Mouse (Mus musculus) C3H10T1/2 (cell line): ENCODE results near the gene Sema3b. TPM values are rescaled to one million over a fixed set of nuclear protein-coding genes. Genes with fewer than 3 reads are reported as not detected.

ENCODE experiments used
- polyA plus RNA-seq, 2 experiments: library from polyadenylated mRNA; unstranded; fragments of >200 nt; fragmentation: generic; extraction: Trizol; gene quantifications; one replicate each; pipeline ENCODE4 v1.2.1; 2012; ENCODE audit warnings: missing spikeins in 2 of 2

The Sema3b gene
- polyA plus RNA-seq: 10 to 100 TPM in 1 of 2 experiments, under 1 TPM in 1; 0.61 to 22.1 TPM

DNA sequence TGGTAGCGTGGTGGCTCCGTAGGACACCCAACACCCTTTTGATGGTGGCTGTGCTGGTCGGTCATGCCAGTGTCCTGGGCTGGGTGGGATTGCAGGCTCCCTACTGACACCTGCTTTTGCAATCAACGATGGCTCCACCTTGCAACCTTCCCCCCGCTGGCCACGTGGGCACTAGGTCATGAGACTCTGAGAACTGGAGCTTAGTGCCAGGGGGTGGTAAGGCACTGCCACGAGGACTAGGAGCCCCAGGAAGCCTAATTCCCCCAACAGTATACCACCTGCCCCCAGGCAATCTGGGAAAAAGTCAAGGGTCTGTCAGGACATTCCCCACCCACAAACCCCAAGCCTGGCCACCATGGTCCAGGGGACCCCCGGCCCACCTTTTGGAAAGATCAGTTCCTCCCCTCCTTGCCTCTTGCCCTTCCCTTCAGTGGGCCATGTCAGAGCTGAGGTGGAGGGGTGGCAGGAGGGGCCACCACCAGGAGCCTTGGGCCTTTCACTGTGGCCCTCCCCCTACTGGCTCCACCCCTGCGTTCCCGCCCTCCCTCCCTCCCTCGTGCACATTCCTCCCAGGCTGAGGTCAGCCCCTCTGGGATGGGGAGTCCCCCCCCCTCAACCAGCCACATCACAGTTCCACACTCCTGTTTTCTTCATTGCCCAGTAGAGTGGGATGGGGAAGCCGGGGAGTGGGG, at the start of gene Sema3b:
TSS of gene Sema3b (minus strand) at position 489 of the 692 bp plus-strand sequence.

DNA sequence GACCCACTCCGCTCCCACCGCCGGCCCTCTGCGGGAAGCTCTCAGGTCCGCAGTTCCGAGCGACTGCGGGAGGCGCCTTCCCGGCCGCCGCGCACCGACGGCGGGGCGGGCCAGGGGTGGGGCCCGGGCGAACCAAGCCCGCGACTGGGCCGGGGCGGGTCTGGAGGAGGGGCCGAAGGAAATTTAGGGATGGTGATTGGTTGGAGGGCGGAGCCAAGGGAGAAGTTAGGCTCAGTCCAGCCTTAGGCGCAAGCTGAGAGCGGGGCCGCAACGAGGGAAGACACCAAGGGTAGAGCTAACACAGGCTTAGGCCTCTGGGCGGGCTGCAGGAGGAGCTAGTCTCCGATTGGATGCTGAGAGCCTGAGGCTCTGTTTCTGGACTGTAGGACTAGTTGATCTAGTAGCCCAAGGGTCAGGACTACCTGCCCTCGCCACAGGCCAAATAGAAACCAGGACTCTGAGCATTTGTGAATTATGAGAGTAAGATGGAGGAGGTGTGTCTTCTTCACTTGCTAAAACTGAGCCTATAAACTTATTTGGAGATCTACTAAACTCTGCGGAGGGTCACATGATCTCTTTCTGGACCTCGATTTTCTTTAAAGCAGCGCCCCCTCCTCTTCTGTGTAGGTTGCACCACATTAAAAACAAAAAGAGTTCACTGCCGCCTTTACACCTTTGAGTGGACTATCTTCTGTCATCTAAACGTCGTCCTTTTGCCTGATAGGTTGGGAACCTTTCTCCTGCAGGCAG, 26.4 kb upstream of the Sema3b start, which contains the start of gene Gnai2:
TSS of gene Gnai2 (minus strand) at position 89 of the 750 bp plus-strand sequence.

DNA sequence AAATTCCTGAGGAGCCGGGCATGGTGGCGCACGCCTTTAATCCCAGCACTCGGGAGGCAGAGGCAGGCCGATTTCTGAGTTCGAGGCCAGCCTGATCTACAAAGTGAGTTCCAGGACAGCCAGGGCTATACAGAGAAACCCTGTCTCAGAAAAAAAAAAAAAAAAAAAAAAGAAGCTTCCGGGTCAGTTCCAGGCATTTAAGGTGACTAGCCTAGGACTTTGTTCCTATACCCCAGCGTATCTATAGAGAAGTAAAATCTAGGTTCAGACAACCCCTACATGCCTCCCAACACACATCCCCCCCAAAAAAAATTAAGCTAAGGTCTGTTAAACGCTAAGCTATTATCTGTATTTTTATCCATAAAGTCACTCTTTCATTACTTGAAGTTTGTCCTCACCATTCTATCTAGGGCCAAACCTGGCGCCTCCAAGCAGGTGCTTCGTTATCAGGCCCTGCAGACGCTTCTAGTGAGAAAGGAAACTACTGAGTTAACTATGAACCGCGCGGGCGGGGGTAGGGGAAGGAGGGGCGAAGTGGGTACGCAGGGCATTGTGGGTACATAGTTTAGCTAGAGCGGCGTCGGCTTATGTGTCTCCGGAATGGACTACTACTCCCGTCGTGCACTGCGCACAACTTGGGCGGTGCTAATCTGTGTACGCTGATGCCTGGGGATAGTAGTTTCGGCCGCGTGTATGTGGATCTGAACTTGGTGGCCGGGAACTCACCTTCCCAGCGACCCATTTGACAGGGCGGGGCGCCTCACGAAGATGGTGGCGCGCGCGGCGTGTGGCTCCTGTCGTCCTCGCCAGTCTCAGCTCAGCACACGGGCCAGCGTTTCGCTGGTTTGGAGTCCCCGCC, 21.8 kb downstream of the Sema3b start, which contains the start of gene Ifrd2:
TSS of gene Ifrd2 (plus strand) at position 669 of the 859 bp plus-strand sequence.

GRCm38 (mm10) chr9:107580501-107581317, 28.3 kb downstream of the Sema3b start, which contains the start of gene Hyal3:
Gene Hyal3 (plus strand): TSS chr9:107580818.

DNA sequence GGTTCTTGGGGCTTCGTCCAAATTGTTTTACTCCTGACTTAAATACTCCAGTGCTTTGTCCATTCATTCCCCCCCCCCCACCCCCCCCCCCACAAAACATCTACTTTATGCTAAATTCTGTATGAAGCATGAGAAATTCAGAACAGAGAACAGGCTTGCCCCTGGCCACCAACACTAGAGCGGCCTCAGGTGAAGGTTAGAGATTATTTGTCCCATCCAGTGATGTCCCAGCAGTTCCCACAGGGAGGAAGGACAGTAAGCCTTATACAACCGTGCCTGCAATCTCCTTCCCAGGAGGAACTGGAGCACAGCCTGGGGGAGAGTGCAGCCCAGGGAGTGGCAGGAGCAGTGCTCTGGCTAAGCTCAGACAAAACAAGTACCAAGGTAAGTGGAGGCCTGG, 30.4 kb downstream of the Sema3b start, which contains the start of gene Naa80:
TSS of gene Naa80 (plus strand) at position 301 of the 400 bp plus-strand sequence.

GRCm38 (mm10) chr9:107576357-107577107, 32.5 kb downstream of the Sema3b start, which contains the start of gene Hyal1:
Gene Hyal1 (plus strand): TSS chr9:107576927.

GRCm38 (mm10) chr9:107567702-107568319, 41.2 kb downstream of the Sema3b start, which contains the start of gene Hyal2:
Gene Hyal2 (plus strand): TSS chr9:107567945.

GRCm38 (mm10) chr9:107563029-107563581, 45.9 kb downstream of the Sema3b start, which contains the start of gene Tusc2:
Gene Tusc2 (plus strand): TSS chr9:107563255.

GRCm38 (mm10) chr9:107551117-107551889, 57.7 kb downstream of the Sema3b start, which contains the start of gene Rassf1:
Gene Rassf1 (plus strand): TSS chr9:107551555.

Other genes starting within 250 kb of the Sema3b start
- gene Cacna2d2, start 209.6 kb downstream of the Sema3b start, polyA plus RNA-seq: not detected
- 10 to 100 TPM; 32.7 to 48.9 TPM for gene Tmem115, start 75.3 kb downstream of the Sema3b start, polyA plus RNA-seq
- gene Cyb561d2, start 67.0 kb downstream of the Sema3b start, polyA plus RNA-seq: 10 to 100 TPM; 29.6 to 37.6 TPM
- 10 to 100 TPM in 1 of 2 experiments, 1 to 10 TPM in 1; 9.4 to 26.1 TPM for gene Nprl2, start 67.0 kb downstream of the Sema3b start, polyA plus RNA-seq
- 1 to 10 TPM in 1 of 2 experiments, under 1 TPM in 1; 0.35 to 1.9 TPM for gene Zmynd10, start 61.9 kb downstream of the Sema3b start, polyA plus RNA-seq
- gene Rassf1, start 57.7 kb downstream of the Sema3b start, polyA plus RNA-seq: 10 to 100 TPM in 1 of 2 experiments, 1 to 10 TPM in 1; 5.5 to 34.0 TPM
- gene Tusc2, start 46.0 kb downstream of the Sema3b start, polyA plus RNA-seq: 10 to 100 TPM; 17.5 to 22.1 TPM
- gene Hyal2, start 41.3 kb downstream of the Sema3b start, polyA plus RNA-seq: 10 to 100 TPM; 21.8 to 40.8 TPM
- gene Hyal1, start 32.3 kb downstream of the Sema3b start, polyA plus RNA-seq: 1 to 10 TPM; 1.3 to 6.7 TPM
- gene Naa80, start 30.3 kb downstream of the Sema3b start, polyA plus RNA-seq: 10 to 100 TPM; 12.6 to 25.8 TPM
- gene Hyal3, start 28.4 kb downstream of the Sema3b start, polyA plus RNA-seq: under 1 TPM; 0.06 to 0.94 TPM
- 10 to 100 TPM; 11.2 to 50.5 TPM for gene Ifrd2, start 21.6 kb downstream of the Sema3b start, polyA plus RNA-seq
- 100 to 1,000 TPM; 445 to 604 TPM for gene Gnai2, start 26.1 kb upstream of the Sema3b start, polyA plus RNA-seq
- under 1 TPM; 0.01 to 0.11 TPM for gene Slc38a3, start 60.3 kb upstream of the Sema3b start, polyA plus RNA-seq
- gene Gnat1, start 70.5 kb upstream of the Sema3b start, polyA plus RNA-seq: under 1 TPM; 0.19 to 0.22 TPM
- 10 to 100 TPM in 1 of 2 experiments, 1 to 10 TPM in 1; 8.5 to 52.4 TPM for gene Sema3f, start 101.2 kb upstream of the Sema3b start, polyA plus RNA-seq
- gene Rbm5, start 161.8 kb upstream of the Sema3b start, polyA plus RNA-seq: 10 to 100 TPM in 1 of 2 experiments, 1 to 10 TPM in 1; 5.9 to 52.6 TPM